Mouse (Mus musculus): ENCODE results near the gene Stxbp4. TPM values are rescaled to one million over a fixed set of nuclear protein-coding genes. Genes with fewer than 3 reads are reported as not detected.

The Stxbp4 gene
- polyA plus RNA-seq, 1 experiment = 3.4 TPM

DNA sequence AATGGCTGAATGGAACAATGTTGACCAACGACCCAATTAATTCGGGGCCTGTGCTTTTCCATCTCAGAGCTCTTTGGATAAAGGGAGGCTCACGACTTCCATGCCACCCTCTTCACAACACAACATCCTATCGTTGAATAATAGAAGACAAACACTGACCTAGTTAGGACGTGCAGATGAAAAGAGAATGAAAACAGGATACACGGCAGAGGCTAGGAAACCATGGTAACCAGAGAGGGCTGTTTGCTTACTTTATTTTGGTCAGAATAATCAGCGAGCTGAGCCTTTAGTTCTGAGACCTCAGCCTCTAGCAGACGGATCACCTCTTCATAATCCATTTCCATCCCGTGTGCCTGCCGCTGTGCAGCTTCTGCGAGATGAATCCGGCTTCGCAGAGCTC is 89.3 kb downstream of the Stxbp4 start:
- H3K4me1 ChIP-seq (ENCODE audit: control insufficient read depth, insufficient read depth, low read length) = no peaks in the 10 kb centered on the region
- WGBS = 59% methylated on average over 13 of the region's 13 CpGs
- TF ChIP-seq CTCF (IDR thresholded peaks at IDR 0.05; ENCODE audit: insufficient read depth, low read length) (no peak), POLR2A (IDR thresholded peaks at IDR 0.05; ENCODE audit: borderline replicate concordance, extremely low read depth, low read depth, low read length) (no peak)
- no peak overlapping the region for H3K4me3 ChIP-seq (replicated peaks; ENCODE audit: extremely low read depth, low read depth, low read length)
- DNase-seq = no peak

DNA sequence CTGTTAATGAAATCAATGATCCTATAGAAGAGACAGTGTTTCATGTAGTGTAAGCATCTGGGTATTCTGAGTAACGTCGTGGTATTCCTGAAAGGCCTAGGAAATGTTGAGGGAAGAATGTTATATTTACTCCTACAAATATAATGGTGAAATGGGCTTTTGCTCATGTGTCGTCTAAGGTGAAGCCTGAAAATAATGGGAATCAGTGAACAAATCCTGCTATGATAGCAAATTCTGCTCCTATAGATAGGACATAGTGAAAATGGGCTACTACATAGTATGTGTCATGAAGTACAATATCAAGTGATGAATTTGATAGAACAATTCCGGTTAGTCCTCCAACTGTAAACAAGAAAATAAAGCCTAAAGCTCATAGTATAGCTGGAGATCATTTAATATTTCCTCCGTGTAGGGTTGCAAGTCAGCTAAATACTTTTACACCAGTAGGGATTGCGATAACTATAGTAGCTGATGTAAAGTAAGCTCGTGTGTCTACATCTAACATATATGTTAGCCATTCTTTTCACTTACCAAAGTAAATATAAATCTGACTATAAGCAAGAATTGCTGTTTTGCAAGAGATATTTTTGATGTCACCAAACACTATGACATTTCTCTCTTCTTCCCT is 99.1 kb downstream of the Stxbp4 start:
- TF ChIP-seq CTCF (IDR thresholded peaks at IDR 0.05; ENCODE audit: insufficient read depth, low read length) (no peak), POLR2A (IDR thresholded peaks at IDR 0.05; ENCODE audit: borderline replicate concordance, extremely low read depth, low read depth, low read length) (no peak)
- WGBS = 93% methylated on average over 7 of the region's 7 CpGs
- Histone ChIP-seq H3K4me3 (replicated peaks; ENCODE audit: extremely low read depth, low read depth, low read length) (no peak overlapping the region), H3K4me1 (ENCODE audit: control insufficient read depth, insufficient read depth, low read length) (no peaks in the 10 kb centered on the region)
- DNase-seq = no peak

DNA sequence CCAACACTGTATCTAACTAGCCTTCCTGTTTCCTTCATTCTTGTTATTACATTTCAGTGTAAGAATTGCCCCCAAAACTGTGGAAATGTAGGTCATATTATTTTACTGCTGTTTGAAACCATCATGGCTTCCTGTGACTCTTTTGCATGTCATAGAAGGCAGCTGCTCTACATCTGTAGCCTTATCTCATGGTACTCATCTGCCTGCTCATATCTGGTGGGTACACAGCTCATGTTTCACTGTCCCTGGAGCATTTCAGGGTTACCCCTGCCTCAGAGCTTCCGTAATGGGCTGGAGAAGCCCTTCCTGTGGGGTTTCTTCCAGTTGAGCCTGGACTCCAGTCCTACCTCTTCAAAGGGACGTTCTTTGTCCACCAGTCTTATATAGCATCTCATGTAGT is 112.6 kb downstream of the Stxbp4 start:
- Histone ChIP-seq H3K4me3 (replicated peaks; ENCODE audit: extremely low read depth, low read depth, low read length) (no peak overlapping the region), H3K4me1 (ENCODE audit: control insufficient read depth, insufficient read depth, low read length) (no peaks in the 10 kb centered on the region)
- no peak for DNase-seq
- WGBS = 85% methylated on average over 2 of the region's 2 CpGs
- no peak for TF ChIP-seq CTCF (IDR thresholded peaks at IDR 0.05; ENCODE audit: insufficient read depth, low read length)
- no peak for TF ChIP-seq POLR2A (IDR thresholded peaks at IDR 0.05; ENCODE audit: borderline replicate concordance, extremely low read depth, low read depth, low read length)

DNA sequence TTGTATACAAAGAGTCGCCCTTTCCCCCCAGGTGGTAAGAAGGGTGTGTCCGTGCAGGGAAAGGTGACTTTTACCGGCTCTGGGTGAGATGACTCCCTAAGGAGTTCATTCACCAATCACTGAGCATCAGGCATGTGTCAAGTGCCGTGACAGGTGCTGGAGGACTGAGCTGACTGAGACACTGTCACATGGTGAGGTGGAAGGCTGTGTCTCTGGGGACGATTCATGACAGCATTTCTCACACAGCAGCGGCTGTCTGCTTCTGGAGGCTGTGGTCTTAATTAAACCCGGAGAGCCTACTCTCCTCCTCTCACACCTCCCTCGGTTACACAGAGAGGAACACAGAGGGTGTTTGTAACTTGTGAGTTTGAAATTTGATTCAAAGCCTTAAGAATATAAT is 116.8 kb downstream of the Stxbp4 start:
- no peaks in the 10 kb centered on the region for H3K4me1 ChIP-seq (ENCODE audit: control insufficient read depth, insufficient read depth, low read length)
- 62% methylated on average over 8 of the region's 8 CpGs for WGBS
- TF ChIP-seq POLR2A (IDR thresholded peaks at IDR 0.05; ENCODE audit: borderline replicate concordance, extremely low read depth, low read depth, low read length) = no peak
- no peak for TF ChIP-seq CTCF (IDR thresholded peaks at IDR 0.05; ENCODE audit: insufficient read depth, low read length)

DNA sequence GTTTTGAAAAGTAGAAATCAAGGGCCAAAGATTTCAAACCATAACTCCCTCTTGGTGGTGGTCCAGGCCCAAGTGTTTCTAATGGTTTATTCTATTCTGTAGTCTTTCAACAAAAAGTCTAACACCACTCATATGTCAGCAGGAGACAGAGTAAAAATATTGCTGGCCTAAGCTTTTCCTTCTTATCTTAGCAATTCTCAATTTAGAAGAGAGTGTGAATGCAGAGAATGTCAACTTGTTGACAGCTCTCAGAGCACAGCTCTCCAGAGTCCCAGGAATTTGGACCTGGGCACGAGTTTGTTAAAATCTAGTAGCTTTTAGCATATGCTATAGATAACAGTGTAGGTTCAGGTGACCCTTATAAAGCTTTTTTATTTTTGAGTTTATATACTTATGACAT is 120.1 kb downstream of the Stxbp4 start:
- Histone ChIP-seq H3K4me3 (replicated peaks; ENCODE audit: extremely low read depth, low read depth, low read length) (no peak overlapping the region), H3K4me1 (ENCODE audit: control insufficient read depth, insufficient read depth, low read length) (no peaks in the 10 kb centered on the region)
- TF ChIP-seq CTCF (IDR thresholded peaks at IDR 0.05; ENCODE audit: insufficient read depth, low read length) (no peak), POLR2A (IDR thresholded peaks at IDR 0.05; ENCODE audit: borderline replicate concordance, extremely low read depth, low read depth, low read length) (no peak)
- WGBS = 21% methylated on average over 1 of the region's 1 CpGs
- DNase-seq = no peak

More for the DNA sequence above, 116.8 kb downstream of the Stxbp4 start:
- no peak for DNase-seq
- no peak overlapping the region for H3K4me3 ChIP-seq (replicated peaks; ENCODE audit: extremely low read depth, low read depth, low read length)

DNA sequence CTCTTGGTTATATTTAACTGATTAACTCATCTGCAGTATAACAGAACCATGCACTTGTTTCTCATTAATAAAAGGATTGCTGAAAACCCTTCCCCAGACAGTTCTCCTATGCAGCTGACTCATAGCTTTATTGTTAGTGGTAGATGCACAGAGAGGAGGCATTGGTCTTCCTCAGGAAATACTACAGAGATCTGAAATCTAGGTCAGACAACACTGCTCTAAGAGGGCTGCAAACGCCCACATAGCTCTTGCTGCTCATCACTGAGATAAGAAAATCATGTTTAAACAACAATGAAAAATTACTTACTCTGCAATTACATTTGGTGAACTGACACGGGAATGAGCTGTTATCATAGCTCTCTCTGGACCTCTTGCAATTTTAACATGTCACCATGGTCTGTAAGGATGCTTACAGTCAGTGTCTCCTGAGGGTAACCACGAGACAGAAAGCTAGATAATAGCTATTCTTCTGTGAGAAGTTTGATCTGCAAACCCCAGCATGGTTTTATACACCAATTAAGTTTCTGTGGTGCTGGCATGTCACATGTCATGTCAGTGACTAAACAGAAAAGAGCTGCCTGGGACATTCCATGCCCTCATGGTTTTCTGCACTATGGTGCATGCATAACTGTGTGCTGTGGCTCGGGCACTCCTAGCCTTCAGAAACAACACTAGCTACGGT is 125.2 kb downstream of the Stxbp4 start:
- Histone ChIP-seq H3K4me3 (replicated peaks; ENCODE audit: extremely low read depth, low read depth, low read length) (no peak overlapping the region), H3K4me1 (ENCODE audit: control insufficient read depth, insufficient read depth, low read length) (no peaks in the 10 kb centered on the region)
- no peak for TF ChIP-seq CTCF (IDR thresholded peaks at IDR 0.05; ENCODE audit: insufficient read depth, low read length)
- TF ChIP-seq POLR2A (IDR thresholded peaks at IDR 0.05; ENCODE audit: borderline replicate concordance, extremely low read depth, low read depth, low read length) = no peak
- WGBS = 52% methylated on average over 5 of the region's 5 CpGs
- DNase-seq = no peak

DNA sequence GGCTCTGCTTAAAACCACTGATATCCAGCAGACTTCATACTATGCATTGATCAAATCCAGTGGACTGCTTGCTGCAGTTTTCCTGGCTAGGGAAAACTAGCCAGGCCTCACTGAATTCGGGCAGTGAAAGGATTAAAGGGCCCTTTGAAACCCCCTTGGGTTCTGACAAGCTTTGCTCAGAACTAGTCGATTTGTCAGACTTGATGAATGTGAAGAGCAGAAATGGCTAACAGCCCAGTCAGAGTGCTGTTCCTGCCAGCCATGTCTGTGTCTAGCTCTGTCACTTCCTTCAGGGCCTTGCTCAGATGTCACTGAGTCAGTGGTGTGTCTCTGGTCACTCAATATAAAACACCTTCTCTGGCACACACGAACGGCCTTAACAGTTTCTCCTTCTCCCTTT is 136.0 kb downstream of the Stxbp4 start:
- no peak overlapping the region for H3K4me3 ChIP-seq (replicated peaks; ENCODE audit: extremely low read depth, low read depth, low read length)
- no peak for DNase-seq
- WGBS = 64% methylated on average over 4 of the region's 4 CpGs
- TF ChIP-seq CTCF (IDR thresholded peaks at IDR 0.05; ENCODE audit: insufficient read depth, low read length) (no peak), POLR2A (IDR thresholded peaks at IDR 0.05; ENCODE audit: borderline replicate concordance, extremely low read depth, low read depth, low read length) (no peak)
- H3K4me1 ChIP-seq (ENCODE audit: control insufficient read depth, insufficient read depth, low read length) = peaks cover 2% of the 10 kb centered on the region; the same call in 1 of the 2 replicates

DNA sequence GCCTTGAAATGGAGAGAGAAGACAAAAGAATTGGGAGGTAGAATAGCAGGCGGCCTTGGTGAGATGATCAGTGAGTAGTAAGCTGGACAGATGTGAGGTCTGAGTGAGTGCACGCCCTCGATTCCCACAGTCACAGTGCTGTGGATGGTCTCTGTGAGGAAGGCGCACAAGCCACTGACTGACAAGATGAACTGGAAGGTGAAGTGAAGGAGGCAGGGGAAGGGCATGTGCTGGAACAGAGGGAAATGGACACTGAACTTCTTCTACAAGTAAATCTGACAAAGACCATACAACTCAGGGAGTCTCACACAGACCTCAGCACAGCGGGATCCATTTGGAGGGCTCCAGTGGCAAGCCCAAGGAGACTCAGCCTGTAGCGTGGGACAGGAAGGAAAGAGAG is 138.0 kb downstream of the Stxbp4 start:
- Histone ChIP-seq H3K4me1 (ENCODE audit: control insufficient read depth, insufficient read depth, low read length) (peaks cover 2% of the 10 kb centered on the region; the same call in 1 of the 2 replicates), H3K4me3 (replicated peaks; ENCODE audit: extremely low read depth, low read depth, low read length) (no peak overlapping the region)
- no peak for DNase-seq
- TF ChIP-seq CTCF (IDR thresholded peaks at IDR 0.05; ENCODE audit: insufficient read depth, low read length) = no peak
- TF ChIP-seq POLR2A (IDR thresholded peaks at IDR 0.05; ENCODE audit: borderline replicate concordance, extremely low read depth, low read depth, low read length) = no peak
- 91% methylated on average over 6 of the region's 6 CpGs for WGBS

DNA sequence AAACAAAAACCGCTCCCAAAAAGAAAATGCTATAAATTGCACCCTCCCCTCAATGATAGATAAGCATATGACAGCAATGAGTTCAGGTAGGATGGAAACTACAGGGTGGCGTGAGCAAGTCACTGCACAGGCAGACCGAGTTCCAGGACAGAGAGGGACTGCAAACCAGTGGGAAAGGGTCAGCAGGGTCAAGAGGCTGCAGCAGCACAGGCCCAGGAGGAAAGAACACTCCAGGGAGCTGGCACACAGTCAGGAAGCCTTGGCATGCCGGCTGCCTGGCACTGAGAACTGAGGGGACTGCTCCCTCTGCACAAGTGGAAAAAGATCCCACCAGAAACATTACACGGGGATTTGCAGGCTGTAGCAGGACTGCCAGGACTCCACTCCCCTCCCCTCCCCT is 139.4 kb downstream of the Stxbp4 start:
- Histone ChIP-seq H3K4me3 (replicated peaks; ENCODE audit: extremely low read depth, low read depth, low read length) (no peak overlapping the region), H3K4me1 (ENCODE audit: control insufficient read depth, insufficient read depth, low read length) (peaks cover 2% of the 10 kb centered on the region; the same call in 1 of the 2 replicates)
- no peak for TF ChIP-seq POLR2A (IDR thresholded peaks at IDR 0.05; ENCODE audit: borderline replicate concordance, extremely low read depth, low read depth, low read length)
- TF ChIP-seq CTCF (IDR thresholded peaks at IDR 0.05; ENCODE audit: insufficient read depth, low read length) = no peak
- peak; percentile 18 for DNase-seq
- WGBS = 45% methylated on average over 5 of the region's 5 CpGs

DNA sequence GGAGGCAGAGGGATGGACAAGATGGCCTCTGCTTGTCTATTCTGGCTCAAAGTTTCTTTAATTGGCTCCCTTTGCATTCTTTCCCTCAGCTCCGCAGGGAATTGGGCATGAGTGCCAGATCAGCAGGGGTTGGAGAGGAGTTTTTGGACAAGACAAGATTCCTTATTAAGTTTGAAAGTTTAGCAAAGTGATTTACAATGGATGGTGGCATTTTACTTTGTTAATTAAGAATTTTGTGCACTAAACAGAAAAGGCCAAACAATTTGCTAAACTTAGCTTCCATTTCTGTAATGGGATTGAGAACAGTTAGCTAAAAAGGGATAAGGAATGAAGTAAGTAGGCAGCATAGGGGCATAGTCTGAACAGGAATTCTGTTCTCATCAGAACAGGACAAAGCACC is 142.9 kb downstream of the Stxbp4 start:
- Histone ChIP-seq H3K4me3 (replicated peaks; ENCODE audit: extremely low read depth, low read depth, low read length) (no peak overlapping the region), H3K4me1 (ENCODE audit: control insufficient read depth, insufficient read depth, low read length) (peaks cover 2% of the 10 kb centered on the region; the same call in 1 of the 2 replicates)
- DNase-seq = no peak
- WGBS = 78% methylated on average over 1 of the region's 1 CpGs
- no peak for TF ChIP-seq CTCF (IDR thresholded peaks at IDR 0.05; ENCODE audit: insufficient read depth, low read length)
- no peak for TF ChIP-seq POLR2A (IDR thresholded peaks at IDR 0.05; ENCODE audit: borderline replicate concordance, extremely low read depth, low read depth, low read length)

Measured in lung, adult 2 months (tissue).